In genomic region chr3:70783142-70783541, GRCm38 (mm10) we compare ENCODE assay signal across 1 mouse cellular context.
TF ChIP-seq lines count a peak whose summit lies in the region.

No protein-coding gene starts in this region.

TF ChIP-seq in CH12.LX, 34 proteins besides CTCF, POLR2A, EP300 and RAD21 (continued from another document):
- TF ChIP-seq RCOR1 (conservative IDR thresholded peaks at IDR 0.05; ENCODE audit: low read depth, low read length): no peak
- no peak for TF ChIP-seq NELFE (IDR thresholded peaks at IDR 0.05; ENCODE audit: low read depth, low read length)
- TF ChIP-seq MAX (IDR thresholded peaks at IDR 0.05; ENCODE audit: low read length): no peak
